ENCODE assay signal across 26 mouse cellular contexts in genomic region chr3:107562591-107562990, GRCm38 (mm10). TPM values are rescaled to one million over a fixed set of nuclear protein-coding genes. Genes with fewer than 3 reads are reported as not detected.
"Had no signal": no experiment of that assay in that cellular context is flagged by ENCODE, and none has a peak within 500 bp of the region (broad histone marks: within the 10 kb centered on the region; RNA-seq: fewer than 3 reads in every experiment).

No protein-coding gene starts in this region.

- H3K27ac ChIP-seq: kidney, embryonic 15.5 days; limb, embryonic 12.5 days; limb, embryonic 15.5 days; liver, embryonic 14.5 days; lung, embryonic 15.5 days; midbrain, embryonic 12.5 days; neural tube, embryonic 13.5 days; stomach, embryonic 15.5 days had no signal

- H3K4me3 ChIP-seq: kidney, embryonic 15.5 days; limb, embryonic 12.5 days; limb, embryonic 15.5 days; lung, embryonic 15.5 days; midbrain, embryonic 12.5 days; myocyte; neural tube, embryonic 13.5 days; stomach, embryonic 15.5 days had no signal

- H3K9me3 ChIP-seq: kidney, embryonic 15.5 days; limb, embryonic 12.5 days; limb, embryonic 15.5 days; lung, embryonic 15.5 days; midbrain, embryonic 12.5 days; neural tube, embryonic 13.5 days; stomach, embryonic 15.5 days had no signal

- H3K27me3 ChIP-seq: limb, embryonic 15.5 days; stomach, embryonic 15.5 days had no signal

- DNase-seq: kidney, adult 2 months; kidney, postnatal 10 days; kidney, postnatal 36 days; liver, postnatal 0 days; lung, postnatal 14 days; right cerebral cortex, postnatal 25 days; spleen, adult 18-20 months; thymus, postnatal 25 days had no signal

- H3K9ac ChIP-seq: kidney, embryonic 15.5 days; limb, embryonic 12.5 days; limb, embryonic 15.5 days; liver, embryonic 14.5 days; liver, postnatal 0 days; lung, embryonic 15.5 days; midbrain, embryonic 12.5 days; neural tube, embryonic 13.5 days; stomach, embryonic 15.5 days had no signal

- H3K36me3 ChIP-seq: kidney, embryonic 15.5 days; limb, embryonic 12.5 days; limb, embryonic 15.5 days; lung, embryonic 15.5 days; midbrain, embryonic 12.5 days; neural tube, embryonic 13.5 days; stomach, embryonic 15.5 days had no signal

- H3K4me2 ChIP-seq: kidney, embryonic 15.5 days; limb, embryonic 12.5 days; limb, embryonic 15.5 days; liver, embryonic 11.5 days; lung, embryonic 15.5 days; midbrain, embryonic 12.5 days; neural tube, embryonic 13.5 days; stomach, embryonic 15.5 days had no signal

- ATAC-seq: liver, postnatal 0 days; midbrain, embryonic 16.5 days had no signal

- H3K4me1 ChIP-seq: lung, embryonic 15.5 days; stomach, embryonic 15.5 days had no signal

RNA-seq across cellular contexts. Expression of gene Ubl4b, which starts 7.7 kb away (rescaled TPM):
- total RNA-seq: layer of hippocampus, postnatal 14 days; left cerebral cortex, adult 18-20 months; megakaryocyte progenitor cell, adult 5-6 weeks; megakaryocyte-erythroid progenitor cell, adult 5-6 weeks; monocyte, adult 5-6 weeks; neutrophil, adult 5-6 weeks had no signal
- polyA plus RNA-seq: kidney, embryonic 15.5 days; limb, embryonic 15.5 days; liver, embryonic 11.5 days; liver, embryonic 14.5 days; liver, postnatal 0 days; lung, embryonic 15.5 days; midbrain, embryonic 12.5 days; midbrain, embryonic 16.5 days; myocyte; neural tube, embryonic 13.5 days; stomach, embryonic 15.5 days; thymus, postnatal 0 days had no signal

RNA-seq across cellular contexts. Expression of gene Alx3, which starts 32.2 kb away (rescaled TPM):
- total RNA-seq: megakaryocyte progenitor cell, adult 5-6 weeks; megakaryocyte-erythroid progenitor cell, adult 5-6 weeks; monocyte, adult 5-6 weeks; neutrophil, adult 5-6 weeks had no signal
- polyA plus RNA-seq: kidney, adult 2 months; liver, embryonic 14.5 days; liver, postnatal 0 days; myocyte; neural tube, embryonic 13.5 days; stomach, embryonic 15.5 days had no signal

RNA-seq across cellular contexts. Expression of gene Slc6a17, which starts 44.8 kb away (rescaled TPM):
- total RNA-seq: megakaryocyte progenitor cell, adult 5-6 weeks; megakaryocyte-erythroid progenitor cell, adult 5-6 weeks; monocyte, adult 5-6 weeks had no signal
